Mouse (Mus musculus) effector memory CD4-positive, alpha-beta T cell, adult 7 months (primary cell): ENCODE data around the gene Dscam. TPM values are rescaled to one million over a fixed set of nuclear protein-coding genes. Genes with fewer than 3 reads are reported as not detected.

Source experiments
- polyA plus RNA-seq: library from polyadenylated mRNA; unstranded; fragments of 100-300 nt; shearing (Covaris generic); gene quantifications from one replicate; pipeline ENCODE4 v1.2.1, GENCODE M21; 2017

The Dscam gene
- 0.16 TPM for polyA plus RNA-seq

DNA sequence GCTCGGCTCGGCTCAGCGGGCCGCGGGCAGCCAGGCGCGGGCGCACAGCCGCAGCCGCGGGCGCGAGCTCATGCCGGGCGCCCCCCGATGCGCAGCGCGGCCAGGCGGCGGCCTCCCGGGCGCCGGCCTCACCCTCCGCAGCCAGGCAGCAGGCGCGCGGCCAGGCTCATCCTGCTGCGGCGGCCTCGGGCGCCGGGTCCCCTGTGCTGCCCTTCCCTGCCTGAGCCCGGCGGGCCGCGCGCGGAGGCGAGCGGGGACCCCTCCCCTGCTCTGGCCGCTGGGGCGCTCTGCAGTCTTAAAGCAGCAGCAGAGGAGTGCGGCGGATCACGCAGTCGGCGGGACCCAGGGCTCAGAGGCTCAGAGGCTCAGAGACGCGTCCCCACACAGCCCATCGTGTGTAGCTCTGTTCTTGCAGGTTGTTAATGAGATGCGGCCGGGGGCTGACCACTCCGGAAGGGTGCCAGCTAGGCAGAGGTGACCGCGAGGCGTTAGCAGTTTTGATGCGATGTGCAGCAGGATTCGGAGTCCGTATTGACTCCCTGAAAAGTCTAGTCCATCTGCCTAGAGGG, at the start of gene Dscam:
TSS of gene Dscam (minus strand) at position 240 of the 569 bp plus-strand sequence.

Other genes with a start within 250 kb of the Dscam start
- gene Bace2, start 186.0 kb upstream of the Dscam start, polyA plus RNA-seq, result 2.6 TPM